Mouse (Mus musculus) embryonic stem cell, embryonic (primary cell): ENCODE measurements at regions not wholly inside any gene's neighbourhood (a gene's known extent, or its start where the extent isn't known, plus 50 kb on each side); places are given as distances from the start of the nearest gene placed in this dataset.

Source experiments
- CTCF ChIA-PET, 4 experiments: fragments of 300-600 bp in 2 of 4; fragments of 350-600 bp in 2 of 4; sonication (Branson Sonifier 250); formaldehyde crosslinking; loops; one replicate each; lab custom pipeline; 2022; ENCODE audit warnings: inconsistent platforms in 2 of 4; lab: Charles Lee
- POLR2A ChIA-PET, 4 experiments: fragments of 300-600 bp in 2 of 4; fragments of 350-600 bp in 2 of 4; sonication (Branson Sonifier 250); formaldehyde crosslinking; loops; one replicate each; lab custom pipeline; 2022; ENCODE audit warnings: antibody characterized with exemption in 4 of 4, inconsistent platforms in 1 of 4; lab: Charles Lee

GRCm38 (mm10) chr8:26844132-26844808, 132.9 kb upstream of the Zfp703 start:
- POLR2A ChIA-PET, result interaction anchor here in 1 of 4 experiments (2.5 kb wide), 1 partner anchor 36 kb away, joined by 7 read pairs; no protein-coding TSS in a partner anchor
- CTCF ChIA-PET, result interaction anchor here in 1 of 4 experiments (0.6 kb wide), 1 partner anchor 10 kb away, joined by 8 read pairs; no protein-coding TSS in a partner anchor

GRCm38 (mm10) chr8:26844809-26845143, 132.3 kb upstream of the Zfp703 start:
- ChIA-PET CTCF (interaction anchor here in 2 of 4 experiments (0.9 to 1.1 kb wide), 2 partner anchors 91 to 132 kb away, joined by 3 to 4 read pairs; no protein-coding TSS in a partner anchor), POLR2A (interaction anchor here in 3 of 4 experiments (0.8 to 2.5 kb wide), 4 partner anchors 9 to 433 kb away, joined by 3 to 10 read pairs (median 6); partner anchors contain the start of gene Zfp703 (in 1 of the 3))

- POLR2A ChIA-PET, result interaction anchor here (0.7 to 2.5 kb wide), 8 partner anchors 10 to 1005 kb away, joined by 3 to 10 read pairs (median 4); partner anchors contain the start of gene Zfp703 (in 1 of the 4)
Measured at GRCm38 (mm10) chr8:26845481-26846194, 131.5 kb upstream of the Zfp703 start.

GRCm38 (mm10) chr8:26847009-26847408, 130.1 kb upstream of the Zfp703 start:
- ChIA-PET CTCF (interaction anchor here in 2 of 4 experiments (0.5 to 0.7 kb wide), 2 partner anchors 10 to 87 kb away, joined by 3 to 10 read pairs; no protein-coding TSS in a partner anchor), POLR2A (interaction anchor here in 2 of 4 experiments (0.8 to 1.1 kb wide), 3 partner anchors 11 to 742 kb away, joined by 3 read pairs; no protein-coding TSS in a partner anchor)

More at GRCm38 (mm10) chr8:26845481-26846194, 131.5 kb upstream of the Zfp703 start:
- CTCF ChIA-PET, result interaction anchor here in 2 of 4 experiments (0.6 to 1.1 kb wide), 8 partner anchors 21 to 517 kb away, joined by 3 to 4 read pairs (median 3); no protein-coding TSS in a partner anchor

- POLR2A ChIA-PET, result interaction anchor here in 2 of 4 experiments (0.6 to 0.7 kb wide), 2 partner anchors 51 to 144 kb away, joined by 3 to 4 read pairs; no protein-coding TSS in a partner anchor
- CTCF ChIA-PET, result interaction anchor here in 1 of 4 experiments (1.0 kb wide), 1 partner anchor 133 kb away, joined by 4 read pairs; no protein-coding TSS in a partner anchor
Measured at GRCm38 (mm10) chr8:26848098-26848772, 128.9 kb upstream of the Zfp703 start.

GRCm38 (mm10) chr8:26848955-26849684, 128.0 kb upstream of the Zfp703 start:
- POLR2A ChIA-PET, result no interaction called here
- CTCF ChIA-PET, result interaction anchor here in 1 of 4 experiments (0.7 kb wide), 1 partner anchor 78 kb away, joined by 9 read pairs; no protein-coding TSS in a partner anchor

GRCm38 (mm10) chr8:26851871-26852800, 125.0 kb upstream of the Zfp703 start:
- ChIA-PET CTCF (no interaction called here), POLR2A (interaction anchor here in 1 of 4 experiments (0.6 kb wide), 1 partner anchor 695 kb away, joined by 3 read pairs; no protein-coding TSS in a partner anchor)

GRCm38 (mm10) chr8:26852921-26853320, 124.2 kb upstream of the Zfp703 start:
- ChIA-PET POLR2A (interaction anchor here in 1 of 4 experiments (0.7 kb wide), 1 partner anchor 17 kb away, joined by 3 read pairs; no protein-coding TSS in a partner anchor), CTCF (no interaction called here)

- POLR2A ChIA-PET, result interaction anchor here in 1 of 4 experiments (0.6 kb wide), 2 partner anchors 13 to 26 kb away, joined by 5 read pairs; no protein-coding TSS in a partner anchor
- CTCF ChIA-PET, result interaction anchor here in 3 of 4 experiments (0.6 to 0.7 kb wide), 5 partner anchors 11 to 1135 kb away, joined by 3 to 8 read pairs (median 4); no protein-coding TSS in a partner anchor
Measured at GRCm38 (mm10) chr8:26854557-26855238, 122.4 kb upstream of the Zfp703 start.

- CTCF ChIA-PET, result interaction anchor here in 1 of 4 experiments (0.6 kb wide), 1 partner anchor 165 kb away, joined by 3 read pairs; no protein-coding TSS in a partner anchor
- POLR2A ChIA-PET, result interaction anchor here in 1 of 4 experiments (0.6 kb wide), 1 partner anchor 26 kb away, joined by 5 read pairs; no protein-coding TSS in a partner anchor
Measured at GRCm38 (mm10) chr8:26855256-26855655, 121.9 kb upstream of the Zfp703 start.

GRCm38 (mm10) chr8:26864571-26864970, 112.6 kb upstream of the Zfp703 start:
- CTCF ChIA-PET, result no interaction called here
- POLR2A ChIA-PET, result interaction anchor here in 1 of 4 experiments (0.8 kb wide), 1 partner anchor 110 kb away, joined by 3 read pairs; no protein-coding TSS in a partner anchor

- POLR2A ChIA-PET, result interaction anchor here in 1 of 4 experiments (0.8 kb wide), 1 partner anchor 109 kb away, joined by 3 read pairs; no protein-coding TSS in a partner anchor
- CTCF ChIA-PET, result no interaction called here
Measured at GRCm38 (mm10) chr8:26864971-26865370, 112.2 kb upstream of the Zfp703 start.

- ChIA-PET CTCF (interaction anchor here in 1 of 4 experiments (0.5 kb wide), 1 partner anchor 524 kb away, joined by 3 read pairs; no protein-coding TSS in a partner anchor), POLR2A (interaction anchor here in 1 of 4 experiments (0.5 kb wide), 1 partner anchor 54 kb away, joined by 4 read pairs; no protein-coding TSS in a partner anchor)
Measured at GRCm38 (mm10) chr8:26868101-26868848, 108.8 kb upstream of the Zfp703 start.

- ChIA-PET CTCF (no interaction called here), POLR2A (interaction anchor here in 1 of 4 experiments (0.5 kb wide), 1 partner anchor 109 kb away, joined by 5 read pairs; no protein-coding TSS in a partner anchor)
Measured at GRCm38 (mm10) chr8:26868849-26869110, 108.3 kb upstream of the Zfp703 start.

GRCm38 (mm10) chr8:26871838-26872237, 105.3 kb upstream of the Zfp703 start:
- CTCF ChIA-PET, result no interaction called here
- POLR2A ChIA-PET, result no interaction called here
